Mouse (Mus musculus): ENCODE measurements around the gene Tmem150c.

DNA sequence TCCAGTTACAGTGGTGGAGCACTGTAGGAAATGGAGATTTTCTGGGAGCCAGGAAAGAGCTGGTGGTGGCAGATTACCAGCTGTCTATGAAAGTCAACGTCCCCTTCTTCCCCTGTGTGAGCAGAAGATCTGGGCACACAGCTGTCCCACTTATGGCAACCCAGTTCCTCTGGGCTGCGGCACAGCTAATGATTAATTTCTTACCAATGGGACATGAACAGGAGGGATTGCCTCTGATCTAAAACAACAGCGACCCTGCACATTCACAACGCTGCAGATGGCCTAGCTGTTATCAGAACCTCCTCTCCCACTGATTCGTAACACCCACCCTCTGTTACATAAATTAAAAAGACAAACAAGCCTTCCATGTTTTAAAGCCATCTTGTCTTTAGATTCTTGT lies 46.2 kb downstream of the Tmem150c start:
- no peak for TF ChIP-seq CTCF (conservative IDR thresholded peaks at IDR 0.05; ENCODE audit: low read length)
- no peak for TF ChIP-seq NANOG (IDR thresholded peaks at IDR 0.05; ENCODE audit: borderline replicate concordance, low read length)
